Mouse (Mus musculus) cerebellum, postnatal 4 days (tissue): ENCODE results near the gene Isg20l2.

Experiments
- DNase-seq, 2 experiments: peaks; one replicate each; pipeline ENCODE4 v3.0.0; 2022; ENCODE audit warnings: low spot score in 2 of 2, mixed read lengths in 1 of 2

The Isg20l2 gene

GRCm38 (mm10) chr3:87974381-87974987, 44.4 kb downstream of the Isg20l2 start:
- no peak for DNase-seq

GRCm38 (mm10) chr3:87979493-87979892, 49.4 kb downstream of the Isg20l2 start:
- DNase-seq = no peak

DNA sequence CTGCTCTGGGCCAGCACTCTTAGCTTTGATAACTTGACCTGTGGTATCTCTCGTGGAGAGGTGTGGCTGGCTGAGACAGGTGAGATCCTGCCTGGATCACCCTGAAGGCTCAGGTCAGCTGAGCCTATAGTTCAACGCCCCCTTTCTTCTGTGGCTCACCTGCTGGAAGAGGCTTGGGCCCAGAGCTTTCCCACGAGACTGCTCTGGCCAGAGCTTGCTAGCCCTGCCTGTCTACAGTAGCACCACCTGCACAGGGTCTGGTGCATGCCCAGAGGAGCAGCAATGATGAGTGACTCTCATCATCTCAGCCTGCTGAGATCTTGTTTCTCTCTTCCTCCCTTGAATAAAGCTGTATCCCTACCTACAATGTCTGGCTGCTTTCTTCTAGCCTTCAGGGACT, 50.0 kb downstream of the Isg20l2 start:
- DNase-seq = no peak

DNA sequence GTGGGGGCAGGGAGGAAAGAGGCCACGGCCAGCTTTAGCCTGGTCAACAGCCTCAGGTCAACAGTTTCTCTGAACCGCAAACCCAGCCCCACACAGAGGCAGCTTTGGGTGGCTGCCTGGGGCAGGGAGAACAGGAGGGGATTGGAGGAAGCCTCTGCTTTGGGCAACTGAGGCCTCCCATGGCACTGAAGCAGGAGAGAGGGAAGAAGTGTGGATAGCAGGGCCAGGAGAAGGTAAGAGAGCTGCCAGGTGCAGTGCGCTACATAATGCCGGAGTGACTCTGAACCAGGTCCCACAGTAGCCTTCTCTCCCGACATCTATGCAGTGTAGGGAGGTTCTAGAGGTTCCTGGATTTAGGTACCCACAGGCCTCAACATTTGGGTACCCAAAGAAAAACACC, 50.6 kb downstream of the Isg20l2 start:
- no peak for DNase-seq

DNA sequence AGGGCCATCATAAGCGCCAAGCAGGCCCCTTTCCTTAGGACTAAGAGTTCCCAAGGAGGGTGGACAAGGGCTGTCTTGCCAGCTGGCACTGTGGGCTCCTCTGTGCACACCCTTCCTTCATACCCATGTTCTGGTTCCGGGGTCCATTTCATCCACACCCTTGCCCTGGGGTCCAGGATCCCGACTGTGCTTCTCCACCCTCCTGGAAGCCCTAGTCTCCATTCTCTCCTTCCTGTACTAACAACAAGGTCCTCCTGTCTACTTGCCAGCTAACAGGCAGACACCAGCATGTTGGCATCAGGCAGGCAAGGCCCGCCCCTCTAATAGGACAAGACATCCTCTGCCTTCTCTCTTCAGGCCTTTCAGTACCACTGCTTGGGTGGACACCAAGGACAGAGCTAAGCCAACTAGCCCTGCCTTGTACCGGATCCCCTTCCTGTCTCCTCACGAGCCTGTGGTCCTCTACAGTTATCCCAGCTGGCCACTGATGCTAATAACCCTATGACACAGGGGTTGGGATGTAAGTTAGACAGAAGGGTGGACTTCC, 51.2 kb downstream of the Isg20l2 start:
- no peak for DNase-seq

DNA sequence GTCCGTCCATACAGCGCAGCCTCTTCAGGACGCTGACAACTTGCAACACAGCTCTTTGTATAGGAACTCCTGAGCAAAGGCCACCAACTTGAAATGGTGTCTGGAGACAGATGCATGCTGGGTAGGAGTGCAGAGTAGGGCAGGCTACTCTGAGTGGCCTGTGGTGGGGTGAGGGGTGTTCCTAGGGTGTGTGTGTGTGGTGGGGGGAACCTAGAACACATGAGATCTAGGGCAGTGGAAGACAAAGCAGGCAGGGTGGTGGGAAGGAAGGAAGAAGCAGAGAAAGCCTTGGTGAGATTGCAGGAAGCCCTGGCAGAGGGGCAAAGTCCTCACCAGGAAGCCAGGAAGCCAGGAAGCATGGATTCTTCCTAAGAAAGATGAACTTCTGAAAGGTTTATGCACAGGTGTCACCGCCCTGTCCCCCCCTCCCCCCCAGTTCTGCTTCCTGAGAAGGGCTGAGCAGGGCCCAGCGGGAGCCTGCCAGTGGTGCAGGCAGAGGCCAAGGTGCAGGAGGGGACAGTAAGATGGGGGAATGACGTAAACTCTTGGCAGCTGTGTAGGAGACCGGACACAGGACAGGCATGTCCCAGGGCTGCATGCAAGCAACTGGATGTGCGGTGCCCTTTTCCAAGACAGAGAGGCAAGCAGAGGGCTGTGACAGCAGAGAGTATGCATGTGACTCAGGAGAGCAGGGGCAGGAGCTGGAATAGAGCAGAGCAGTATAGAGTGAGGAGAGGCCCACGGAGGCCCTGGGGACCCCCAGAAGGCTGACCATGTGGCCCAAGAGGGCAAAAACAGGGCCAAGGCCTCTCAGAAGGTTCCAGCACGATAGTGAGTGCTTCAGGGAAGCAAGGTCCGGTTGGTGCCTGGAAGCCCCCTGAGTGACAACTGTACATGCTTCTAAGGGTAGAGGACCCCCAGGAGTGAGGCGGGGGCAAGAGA, 52.1 kb downstream of the Isg20l2 start:
- DNase-seq = no peak

GRCm38 (mm10) chr3:87982836-87983601, 52.9 kb downstream of the Isg20l2 start:
- no peak for DNase-seq

GRCm38 (mm10) chr3:87983627-87984026, 53.5 kb downstream of the Isg20l2 start:
- DNase-seq = no peak

DNA sequence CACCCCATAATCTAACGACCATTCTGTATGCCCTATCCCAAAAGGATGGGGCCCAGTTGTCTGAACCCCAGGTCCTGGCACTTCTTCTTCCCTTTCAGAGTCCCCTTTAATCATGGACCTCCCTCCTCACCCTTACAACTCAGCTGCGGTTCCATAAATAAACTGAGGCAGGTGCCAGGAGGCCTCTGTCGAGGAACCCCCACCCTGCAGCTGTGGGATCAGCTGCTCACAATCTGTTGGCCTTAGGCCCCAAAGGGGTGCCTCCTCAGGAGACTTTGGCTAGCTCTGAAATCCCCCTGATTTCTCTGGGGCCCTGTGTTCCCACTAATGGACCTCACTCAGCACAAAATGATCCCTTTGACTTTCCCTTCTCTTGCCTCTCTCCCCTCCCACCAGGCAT, 54.0 kb downstream of the Isg20l2 start:
- DNase-seq = no peak

GRCm38 (mm10) chr3:87985505-87986320, 55.6 kb downstream of the Isg20l2 start:
- DNase-seq = no peak

DNA sequence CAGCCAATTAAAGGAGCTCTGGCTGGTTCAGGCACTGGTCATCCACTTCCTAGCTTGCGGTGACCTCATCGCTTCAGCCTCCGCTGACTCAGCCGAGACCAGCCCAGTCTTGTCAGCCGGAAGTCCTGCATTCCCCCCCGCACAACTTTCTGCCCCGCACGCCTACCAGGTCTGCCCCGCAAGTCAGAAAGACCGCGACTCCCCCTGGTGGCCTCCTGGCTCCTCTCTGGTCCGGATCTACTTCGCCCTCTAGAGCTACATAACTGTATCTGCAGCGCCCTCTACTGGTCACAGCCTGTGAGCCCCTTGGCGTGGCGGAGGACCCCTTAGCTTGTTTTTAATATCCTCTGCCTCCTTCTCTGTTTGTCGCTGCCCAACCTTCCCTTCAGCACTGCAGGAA, 56.8 kb downstream of the Isg20l2 start:
- peak; percentile 99 for DNase-seq

- peak in 1 of 2 experiments; percentile 44 for DNase-seq
These were observed 57.5 kb downstream of the Isg20l2 start for GRCm38 (mm10) chr3:87987633-87988032.

DNA sequence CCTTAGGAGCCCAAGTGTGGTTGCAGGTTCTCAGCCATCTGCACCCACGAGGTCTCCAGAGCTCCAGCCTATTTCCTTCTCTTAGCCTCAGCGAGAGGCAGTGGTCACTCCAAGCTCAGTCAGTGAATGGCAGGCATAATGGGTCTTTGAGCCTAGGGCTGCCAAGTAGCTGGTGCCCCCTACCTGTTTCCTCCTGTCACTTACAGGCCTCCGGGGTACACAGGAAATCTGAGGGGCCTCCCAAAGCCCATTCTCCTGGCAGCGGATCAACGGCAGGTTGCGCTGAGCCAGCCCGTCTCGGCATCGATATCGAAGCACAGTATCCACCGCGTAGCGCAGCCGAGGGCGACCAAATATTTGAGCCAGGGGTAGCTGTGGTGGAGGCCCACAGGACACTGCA, 58.0 kb downstream of the Isg20l2 start:
- DNase-seq = no peak

DNA sequence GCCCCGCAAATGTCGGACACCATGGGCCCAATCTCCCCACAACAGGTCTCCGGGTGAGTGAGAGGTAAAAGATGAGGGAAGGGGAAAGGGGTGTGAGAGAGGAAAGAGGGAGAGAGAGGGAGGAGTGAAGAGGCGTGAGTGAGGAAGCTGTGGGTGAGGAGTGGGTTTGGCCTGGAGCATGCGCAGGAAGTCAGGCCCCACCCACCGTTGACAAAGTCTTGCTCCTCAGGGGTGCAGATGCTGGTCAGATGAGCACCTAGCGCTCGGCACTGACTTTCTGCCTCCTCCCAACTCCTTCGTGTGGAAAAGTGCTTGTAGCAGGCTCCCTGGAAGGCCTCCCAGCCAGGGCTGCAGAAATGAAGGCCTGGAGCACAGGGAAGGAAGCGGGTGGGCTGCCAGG, 59.8 kb downstream of the Isg20l2 start:
- no peak for DNase-seq
